Mouse (Mus musculus) left cerebral cortex, adult 2 months (tissue): ENCODE data around the gene Araf. TPM values are rescaled to one million over a fixed set of nuclear protein-coding genes. Genes with fewer than 3 reads are reported as not detected.
A peak's percentile ranks its signal among the peaks of the same experiment; 100 is the strongest.
"Not testable (repeated sequence)": the region's sequence is repeated elsewhere in the genome, so short reads cannot be mapped to it uniquely, and the experiment has no call there.

Experiments
- DNase-seq, 2 experiments: peaks; one replicate each; pipeline ENCODE4 v3.0.0; 2021 to 2022; ENCODE audit warnings: low spot score in 2 of 2, mixed read lengths in 1 of 2; ENCODE audit errors: extremely low spot score in 1 of 2
- H3K27ac ChIP-seq: fragments of 200-600 bp; 2 replicates; pipeline ENCODE4 v1.8.1; 2022
- H3K4me3 ChIP-seq: fragments of 200-600 bp; 2 replicates; pipeline ENCODE4 v1.8.1; 2022
- CTCF ChIP-seq: fragments of 200-600 bp; IDR thresholded peaks from 2 replicates; pipeline ENCODE4 v1.8.1; 2022; ENCODE audit warnings: antibody characterized with exemption, mild to moderate bottlenecking, moderate library complexity
- intact Hi-C: fragments of 180-260 bp; cut with DNase I; formaldehyde crosslinking; loops from one replicate; pipeline ENCODE4 v1.15.1; 2025
- total RNA-seq, 2 experiments: library from RNA; stranded (reverse); gene quantifications; 2 replicates each; pipeline ENCODE4 v1.2.3; 2021

The Araf gene
- total RNA-seq, 2 experiments from 2014 or later, result 172 to 180 TPM

DNA sequence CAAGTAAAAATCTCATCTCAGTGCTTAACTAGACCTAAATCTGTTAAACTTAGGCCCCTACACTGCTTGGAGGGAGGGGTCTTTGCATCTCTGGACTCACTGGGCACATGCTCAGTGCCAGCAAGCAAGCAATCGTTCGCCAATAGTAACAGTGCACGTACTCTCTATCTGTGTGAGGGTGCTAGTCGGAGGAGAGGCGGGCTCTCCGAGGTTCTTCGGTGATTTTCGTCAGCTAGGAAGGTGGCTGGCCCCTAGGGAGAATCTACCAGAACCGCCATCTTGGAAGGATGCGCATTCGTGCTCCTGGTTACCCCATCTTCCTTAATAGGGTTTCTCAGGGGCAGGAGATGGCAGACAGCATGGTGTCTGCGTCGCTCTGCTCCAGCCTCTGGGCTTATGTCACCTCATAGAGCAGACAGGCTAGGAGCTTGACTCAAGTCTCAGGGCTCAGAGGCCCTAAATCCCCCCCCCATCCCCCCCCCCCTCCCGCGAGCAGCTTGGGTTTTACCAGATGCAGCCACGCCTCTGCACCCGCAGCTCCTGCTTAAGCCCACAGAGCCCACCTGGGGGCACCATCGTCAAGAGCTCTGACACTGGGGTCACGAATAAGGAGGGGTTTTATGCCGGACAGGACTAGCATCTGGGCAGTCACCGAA is 655 bp downstream of the Araf start:
- Histone ChIP-seq H3K27ac (peak overlapping the region; percentile 85), H3K4me3 (peak overlapping the region; percentile 50)
- peak; percentile 72 to 78 for DNase-seq
- TF ChIP-seq CTCF, result no peak
- intact Hi-C loops, result no loop called here

DNA sequence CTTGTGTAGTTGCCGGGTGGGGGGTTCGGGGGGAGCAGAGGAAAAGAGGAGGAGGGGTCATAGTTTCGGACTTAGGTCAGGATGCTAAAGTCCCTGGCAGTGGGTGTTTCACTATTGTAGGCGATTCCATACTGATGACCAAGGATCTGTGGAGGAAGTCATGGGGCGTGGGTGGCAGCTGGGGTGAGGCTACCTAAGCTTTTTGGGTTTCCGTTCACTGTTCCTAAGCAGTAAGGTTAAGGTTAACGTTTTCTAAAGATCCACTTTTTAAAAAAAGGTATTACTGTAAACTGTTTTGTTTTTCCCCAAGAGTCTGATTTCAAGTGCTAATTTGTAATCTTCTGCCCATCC is 1.2 kb downstream of the Araf start:
- TF ChIP-seq CTCF, result no peak
- H3K27ac ChIP-seq, result peak overlapping the region; percentile 85
- peak overlapping the region; percentile 50 for H3K4me3 ChIP-seq
- DNase-seq, result no peak
- intact Hi-C loops, result no loop called here

DNA sequence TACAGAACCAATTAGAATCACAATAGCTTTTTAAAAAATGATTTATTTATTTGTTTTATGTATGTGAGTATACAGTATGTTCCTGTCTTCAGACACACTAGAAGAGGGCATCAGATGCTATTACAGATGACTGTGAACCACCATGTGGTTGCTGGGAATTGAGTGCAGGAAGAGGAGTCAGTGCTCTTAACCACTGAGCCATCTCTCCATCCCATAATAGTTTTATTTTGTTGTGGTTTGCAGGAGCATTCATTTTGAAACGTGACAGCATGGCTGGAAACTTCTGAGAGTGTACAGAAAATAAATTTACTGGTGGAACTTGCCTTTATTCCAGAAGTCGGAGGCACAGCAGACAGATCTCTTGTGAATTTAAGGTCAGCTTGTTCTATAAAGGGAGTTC is 3.8 kb downstream of the Araf start:
- DNase-seq, result no peak
- no peak for TF ChIP-seq CTCF
- intact Hi-C loops, result loop anchor here (10.0 kb wide), 1 partner anchor 503 kb away; no protein-coding TSS in a partner anchor
- no peak overlapping the region for H3K27ac ChIP-seq
- H3K4me3 ChIP-seq, result no peak overlapping the region

DNA sequence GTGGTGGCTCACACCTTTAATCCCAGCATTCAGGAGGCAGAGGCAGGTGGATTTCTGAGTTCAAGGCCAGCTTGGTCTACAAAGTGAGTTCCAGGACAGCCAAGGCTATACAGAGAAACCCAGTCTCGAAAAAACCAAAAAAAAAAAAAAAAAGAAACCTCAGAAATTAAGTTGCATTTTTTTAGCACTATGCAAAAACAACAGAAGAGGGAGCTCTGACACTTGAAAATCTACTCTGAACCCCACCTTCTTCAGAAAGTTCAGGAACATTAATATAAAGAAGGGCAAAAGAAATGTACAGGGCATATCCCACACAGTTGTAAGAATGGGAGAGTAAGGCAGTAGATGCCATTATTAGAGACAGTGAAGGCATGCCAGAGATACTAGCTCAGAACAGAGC is 6.7 kb downstream of the Araf start:
- not testable (repeated sequence) for H3K4me3 ChIP-seq, H3K27ac ChIP-seq, DNase-seq
- TF ChIP-seq CTCF, result peak; percentile 43
- intact Hi-C loops, result loop anchor here (10.0 kb wide), 1 partner anchor 500 kb away; no protein-coding TSS in a partner anchor

DNA sequence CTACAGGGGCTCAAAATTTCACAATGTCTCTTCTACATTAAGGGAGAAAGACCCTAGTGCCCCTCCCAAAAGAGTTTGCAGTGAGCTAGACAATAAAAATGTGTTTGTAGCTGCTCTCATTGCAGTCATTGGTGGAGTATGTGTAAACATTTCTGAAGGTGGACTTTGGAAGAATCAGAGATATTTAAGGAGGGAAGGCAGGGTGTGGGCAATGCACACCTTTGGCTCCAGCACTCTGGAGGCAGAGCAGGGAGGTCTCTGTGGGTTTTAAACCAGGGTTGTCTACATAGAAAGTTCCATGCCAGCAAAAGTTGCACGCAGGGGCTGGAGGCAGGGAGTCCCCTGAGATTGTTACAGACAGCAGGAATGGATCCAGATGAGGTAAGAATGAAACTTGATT is 8.7 kb downstream of the Araf start:
- no peak for TF ChIP-seq CTCF
- DNase-seq, result no peak
- intact Hi-C loops, result loop anchor here (10.0 kb wide), 1 partner anchor 499 kb away; no protein-coding TSS in a partner anchor
- H3K27ac ChIP-seq, result no peak overlapping the region
- H3K4me3 ChIP-seq, result no peak overlapping the region

DNA sequence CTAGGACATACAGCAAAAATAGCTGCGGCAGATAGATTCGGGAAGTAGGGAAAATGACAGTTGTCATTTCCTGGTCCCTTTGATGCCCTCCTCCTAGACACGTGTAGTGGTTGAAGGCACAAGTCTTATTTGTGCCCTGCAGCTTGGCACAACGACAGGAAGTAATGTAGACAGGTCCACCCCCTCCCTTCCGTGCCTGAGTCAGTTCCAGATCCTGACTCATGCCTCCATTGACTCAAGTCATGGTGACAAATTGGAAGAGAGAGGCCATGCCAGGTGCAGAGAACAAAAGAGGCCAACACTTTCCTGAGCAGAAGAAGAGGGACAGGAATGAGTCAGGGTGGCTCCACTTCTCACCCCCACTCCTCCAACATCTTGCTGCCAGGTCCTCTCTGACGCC is 19.4 kb downstream of the Araf start:
- H3K4me3 ChIP-seq, result no peak overlapping the region
- intact Hi-C loops, result no loop called here
- no peak overlapping the region for H3K27ac ChIP-seq
- no peak for TF ChIP-seq CTCF
- peak; percentile 16 to 22 for DNase-seq

DNA sequence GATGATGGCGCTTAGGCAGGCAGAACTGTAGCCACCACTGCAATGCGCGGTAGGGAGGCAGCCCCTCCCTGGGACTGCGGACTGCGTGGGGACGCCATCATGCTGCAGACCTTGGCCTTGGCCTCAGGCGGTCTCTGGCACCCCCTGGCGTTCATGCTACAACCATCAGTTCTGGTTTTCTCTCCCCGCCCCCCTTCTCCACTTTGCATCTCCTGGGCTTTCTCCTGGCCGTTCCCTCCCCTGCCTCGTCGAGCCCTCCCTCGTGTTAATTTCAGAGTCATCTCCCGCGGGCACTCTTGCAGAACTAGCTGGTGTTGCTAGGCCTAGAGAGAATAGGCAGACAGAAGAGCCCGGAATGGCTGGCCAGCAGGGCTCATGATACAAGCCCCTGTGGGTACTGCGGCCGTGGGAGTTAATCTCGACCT is 21.6 kb downstream of the Araf start:
- Histone ChIP-seq H3K4me3 (peak overlapping the region; percentile 45), H3K27ac (peak overlapping the region; percentile 83)
- DNase-seq, result peak; percentile 69 to 79
- TF ChIP-seq CTCF, result peak; percentile 65
- intact Hi-C loops, result loop anchor here (2.0 kb wide), 1 partner anchor 156 kb away; no protein-coding TSS in a partner anchor

DNA sequence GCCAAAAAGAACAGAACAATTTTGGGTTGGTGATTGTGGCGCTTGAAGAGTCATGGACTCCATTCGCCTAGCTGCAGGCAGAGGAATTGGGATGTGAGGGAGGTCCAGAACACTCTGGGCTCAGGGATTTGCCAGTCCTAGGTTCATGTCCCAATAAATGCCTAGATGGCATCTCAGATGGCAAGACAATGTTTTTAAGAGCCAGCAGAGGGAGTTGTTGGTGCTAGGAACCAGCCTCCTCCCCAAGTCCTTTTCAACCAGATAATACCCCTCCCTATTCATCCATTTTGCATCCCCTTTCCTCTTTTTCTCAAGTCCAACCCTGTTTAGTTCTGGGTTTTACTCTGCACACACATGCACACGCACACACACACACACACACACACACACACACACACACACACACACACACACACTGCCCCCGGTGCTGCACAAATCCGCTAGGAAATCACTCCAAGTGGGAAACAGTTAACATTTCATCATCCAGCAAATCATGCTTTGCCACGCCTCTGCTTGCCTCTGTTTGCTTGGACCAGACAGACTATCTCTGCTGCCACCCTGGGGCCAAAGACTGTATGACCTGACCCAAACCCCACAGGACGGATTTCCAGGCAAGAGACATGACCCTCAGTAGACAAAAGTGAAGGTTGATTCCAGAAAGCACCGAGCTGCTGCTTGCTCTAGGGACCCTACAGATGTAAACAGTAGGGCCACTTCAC is 22.3 kb downstream of the Araf start:
- H3K27ac ChIP-seq, result peak overlapping the region; percentile 83
- intact Hi-C loops, result loop anchor here (2.0 kb wide), 1 partner anchor 157 kb away; no protein-coding TSS in a partner anchor
- no peak; the same call in none of the 2 replicates for TF ChIP-seq CTCF
- H3K4me3 ChIP-seq, result peak overlapping the region; percentile 45
- peak in 1 of 2 experiments; percentile 22 for DNase-seq

DNA sequence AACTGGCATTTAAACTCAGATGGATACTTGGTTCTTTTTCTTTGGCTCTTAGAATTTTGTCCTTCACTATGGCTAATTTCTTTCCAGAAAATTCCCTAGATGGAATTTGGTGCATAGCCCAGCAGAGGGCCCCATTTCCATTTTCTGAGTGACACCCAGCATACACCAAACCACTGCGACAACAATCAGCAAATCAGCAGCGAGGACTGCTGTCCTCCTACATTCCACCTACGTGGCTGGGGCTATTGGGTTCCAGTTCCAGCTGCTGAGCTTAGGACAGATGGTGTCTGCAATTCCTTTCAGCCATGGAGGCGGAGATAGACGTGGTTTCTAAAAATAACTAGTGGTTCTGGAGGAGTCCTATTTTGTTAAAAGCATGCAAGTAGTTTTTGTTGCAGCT is 31.3 kb downstream of the Araf start:
- TF ChIP-seq CTCF, result peak; percentile 57
- H3K27ac ChIP-seq, result peak overlapping the region; percentile 63; the same call in 1 of the 2 replicates
- H3K4me3 ChIP-seq, result no peak overlapping the region
- DNase-seq, result peak; percentile 56 to 70
- intact Hi-C loops, result loop anchor here (1.0 to 5.0 kb wide), 2 partner anchors 43 to 92 kb away; partner anchors contain the start of genes Syn1 and Timp1

DNA sequence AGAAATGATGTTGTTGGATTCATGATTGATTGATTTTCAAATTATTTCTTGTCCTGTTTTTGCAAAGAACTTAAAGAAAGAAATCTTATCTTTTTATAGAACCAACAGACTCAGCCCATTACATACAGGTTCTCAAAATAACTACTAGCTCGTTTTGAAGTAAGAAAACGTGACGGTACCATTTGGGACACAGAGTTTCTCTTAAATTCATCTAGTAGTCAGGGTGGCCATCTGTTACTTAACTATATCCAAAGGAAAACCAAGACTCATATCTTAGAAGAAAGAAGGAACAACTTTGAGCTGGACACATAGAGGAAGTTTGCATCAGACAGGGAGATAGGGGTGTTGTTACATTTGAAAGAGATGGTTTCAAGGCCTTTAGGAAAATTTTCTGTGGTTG is 49.6 kb downstream of the Araf start:
- no peak for TF ChIP-seq CTCF
- no peak for DNase-seq
- H3K4me3 ChIP-seq, result no peak overlapping the region
- intact Hi-C loops, result no loop called here
- H3K27ac ChIP-seq, result 0 out of 2 replicates have a peak overlapping the region, but pooled peaks have one; percentile 85

DNA sequence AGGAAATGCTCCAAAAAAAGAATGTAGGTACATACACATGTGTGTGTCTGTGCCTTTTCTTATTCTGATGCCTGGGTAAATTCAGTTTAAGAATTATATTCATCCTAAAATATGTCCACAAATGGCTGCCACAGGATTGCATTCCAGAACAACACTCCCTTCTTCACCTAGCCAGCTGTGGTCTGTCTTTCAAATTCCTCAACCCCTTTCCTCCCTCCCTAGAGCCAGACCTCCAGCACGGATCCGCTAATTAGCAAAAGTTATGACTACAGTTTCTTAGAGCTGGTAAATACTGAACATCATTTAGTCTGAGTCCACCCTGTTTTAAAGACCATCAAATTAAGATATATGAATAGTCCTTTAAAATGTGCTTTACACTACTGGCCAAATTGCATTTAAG is 50.2 kb downstream of the Araf start:
- DNase-seq, result no peak
- no peak for TF ChIP-seq CTCF
- Histone ChIP-seq H3K4me3 (peak overlapping the region; percentile 31), H3K27ac (peak overlapping the region; percentile 85)
- intact Hi-C loops, result no loop called here
